ENCODE assay signal across 14 mouse cellular contexts in the genomic region with DNA sequence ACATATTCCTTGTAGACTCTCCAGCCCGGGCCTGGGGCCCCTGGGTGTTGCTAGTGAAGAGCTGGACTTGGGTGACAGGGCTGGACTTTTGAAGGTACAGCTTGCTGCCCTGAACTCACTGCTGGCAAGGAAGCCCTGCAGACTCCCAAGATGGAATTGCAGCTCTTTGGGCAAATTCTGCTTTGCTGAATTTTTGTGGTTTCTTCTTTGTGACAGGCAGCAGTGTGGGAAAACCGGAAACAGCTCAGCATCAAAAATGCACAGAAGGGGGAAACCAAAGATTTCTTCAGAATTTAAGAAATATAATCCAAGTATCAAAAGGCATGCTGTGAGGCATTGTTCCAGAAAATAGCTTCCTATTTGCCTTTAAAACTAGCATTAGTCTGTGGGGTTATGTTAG.
"Had no signal": no experiment of that assay in that cellular context is flagged by ENCODE, and none has a peak within 500 bp of the region (broad histone marks: within the 10 kb centered on the region; RNA-seq: fewer than 3 reads in every experiment).

No protein-coding gene starts in this region.

- H3K27me3 ChIP-seq: liver, embryonic 13.5 days; lung, embryonic 15.5 days; midbrain, embryonic 15.5 days; neural tube, embryonic 13.5 days had no signal

- H3K9ac ChIP-seq: liver, embryonic 13.5 days; liver, postnatal 0 days; lung, embryonic 15.5 days; midbrain, embryonic 15.5 days; neural tube, embryonic 13.5 days had no signal

- H3K4me3 ChIP-seq: left cerebral cortex, adult 2 months; liver, embryonic 13.5 days; lung, embryonic 15.5 days; megakaryocyte, embryonic 14.5 days; midbrain, embryonic 15.5 days; neural tube, embryonic 13.5 days had no signal

- ATAC-seq: liver, postnatal 0 days; midbrain, embryonic 15.5 days had no signal

- H3K4me1 ChIP-seq: liver, embryonic 13.5 days; midbrain, embryonic 15.5 days; neural tube, embryonic 13.5 days had no signal

- H3K27ac ChIP-seq: left cerebral cortex, adult 2 months; liver, embryonic 13.5 days; lung, embryonic 15.5 days; macrophage; midbrain, embryonic 15.5 days; neural tube, embryonic 13.5 days had no signal

- H3K4me2 ChIP-seq: liver, embryonic 13.5 days; lung, embryonic 15.5 days; midbrain, embryonic 11.5 days; midbrain, embryonic 15.5 days; neural tube, embryonic 13.5 days had no signal

- H3K36me3 ChIP-seq: lung, embryonic 15.5 days; midbrain, embryonic 15.5 days; neural tube, embryonic 13.5 days had no signal

- H3K9me3 ChIP-seq: liver, embryonic 13.5 days; lung, embryonic 15.5 days; megakaryocyte, embryonic 14.5 days; midbrain, embryonic 15.5 days; neural tube, embryonic 13.5 days had no signal

- DNase-seq: kidney, postnatal 14 days; liver; liver, embryonic 13.5 days; liver, postnatal 0 days; lung, postnatal 14 days; right cerebral cortex, postnatal 14 days; thymus, postnatal 36 days had no signal
